Mouse (Mus musculus) testis, adult 2 months (tissue): ENCODE measurements around the gene Iqcf4.

ENCODE experiments used
- CTCF ChIP-seq: fragments of 200-500 bp; IDR thresholded peaks from 2 replicates; pipeline ENCODE4 v1.5.1; 2012; ENCODE audit warnings: low read depth, mild to moderate bottlenecking, inconsistent platforms, low read length, moderate library complexity; ENCODE audit not compliant: control insufficient read depth, insufficient read depth, insufficient replicate concordance
- POLR2A ChIP-seq: fragments of 200-500 bp; IDR thresholded peaks from 2 replicates; pipeline ENCODE4 v1.6.1; 2012; ENCODE audit warnings: low read depth, mild to moderate bottlenecking, inconsistent platforms, low read length, moderate library complexity; ENCODE audit not compliant: control insufficient read depth

DNA sequence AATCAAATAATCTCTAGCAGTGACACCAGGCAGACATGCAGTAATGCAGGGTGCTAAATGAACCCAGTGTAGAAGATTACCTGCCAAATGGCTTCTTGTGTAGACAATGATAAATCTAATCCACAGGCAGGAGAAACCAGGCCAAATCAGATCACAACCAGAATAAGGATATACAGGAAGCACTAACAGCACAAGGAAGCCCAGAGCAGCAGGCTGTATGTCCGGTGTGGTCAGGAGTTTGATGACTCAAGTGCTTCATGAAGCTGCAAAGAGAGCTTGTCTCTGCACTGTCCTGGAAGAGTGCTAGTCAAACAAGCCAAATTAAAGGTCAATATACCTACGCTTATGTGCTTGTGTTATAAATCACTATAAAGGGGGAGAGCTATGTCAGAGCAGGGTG, 1.4 kb upstream of the Iqcf4 start:
- TF ChIP-seq CTCF (no peak), POLR2A (no peak)
